Mouse (Mus musculus): ENCODE measurements around the gene Tpra1. TPM values are rescaled to one million over a fixed set of nuclear protein-coding genes. Genes with fewer than 3 reads are reported as not detected.

Tpra1 gene
- polyA plus RNA-seq, 1 experiment from 2014 or later: 81.6 TPM

- H3K27me3 ChIP-seq (replicated peaks; ENCODE audit: control insufficient read depth, insufficient read depth, low read length): no peaks in the 10 kb centered on the region
- no peak for ATAC-seq
These were observed 24.8 kb downstream of the Tpra1 start for GRCm38 (mm10) chr6:88926870-88927269.

DNA sequence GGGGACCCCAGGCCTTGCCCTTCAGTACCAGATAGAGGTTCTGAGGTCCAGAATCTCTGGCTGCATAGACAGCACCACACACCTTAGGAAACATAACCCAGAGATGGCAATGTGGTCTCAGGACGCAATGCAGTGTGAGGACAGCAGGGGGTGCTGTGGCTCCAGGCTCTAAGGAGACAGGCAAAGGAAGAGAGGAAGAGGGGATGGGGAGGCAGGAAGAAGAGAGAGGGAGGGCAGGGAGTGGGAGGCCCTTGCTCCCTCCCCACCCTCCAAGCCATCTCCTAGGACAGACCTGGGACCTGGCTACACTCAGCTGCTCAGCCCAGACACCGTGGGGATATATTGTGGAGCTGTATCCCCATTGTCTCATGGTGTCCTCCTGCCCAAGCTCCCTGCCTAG is 25.5 kb downstream of the Tpra1 start:
- no peaks in the 10 kb centered on the region for H3K36me3 ChIP-seq (ENCODE audit: control insufficient read depth, insufficient read depth)

More at GRCm38 (mm10) chr6:88926870-88927269, 24.8 kb downstream of the Tpra1 start:
- H3K9me3 ChIP-seq (ENCODE audit: control insufficient read depth): no peaks in the 10 kb centered on the region
- no peak for TF ChIP-seq CTCF (IDR thresholded peaks at IDR 0.05; ENCODE audit: low read depth)
- H3K4me1 ChIP-seq (replicated peaks; ENCODE audit: control insufficient read depth, insufficient read depth, low read length): no peaks in the 10 kb centered on the region; the same call in 1 of the 2 replicates
- H3K9ac ChIP-seq (ENCODE audit: low read depth, low read length): no peak overlapping the region
- WGBS: 63% methylated on average over 3 of the region's 3 CpGs
- H3K27ac ChIP-seq (ENCODE audit: low read depth, low read length): no peak overlapping the region
- no peak overlapping the region for H3K4me3 ChIP-seq (ENCODE audit: low read depth, low read length)
- no peak overlapping the region for H3K4me2 ChIP-seq (replicated peaks; ENCODE audit: low read depth)
- H3K36me3 ChIP-seq (ENCODE audit: control insufficient read depth, insufficient read depth): no peaks in the 10 kb centered on the region

DNA sequence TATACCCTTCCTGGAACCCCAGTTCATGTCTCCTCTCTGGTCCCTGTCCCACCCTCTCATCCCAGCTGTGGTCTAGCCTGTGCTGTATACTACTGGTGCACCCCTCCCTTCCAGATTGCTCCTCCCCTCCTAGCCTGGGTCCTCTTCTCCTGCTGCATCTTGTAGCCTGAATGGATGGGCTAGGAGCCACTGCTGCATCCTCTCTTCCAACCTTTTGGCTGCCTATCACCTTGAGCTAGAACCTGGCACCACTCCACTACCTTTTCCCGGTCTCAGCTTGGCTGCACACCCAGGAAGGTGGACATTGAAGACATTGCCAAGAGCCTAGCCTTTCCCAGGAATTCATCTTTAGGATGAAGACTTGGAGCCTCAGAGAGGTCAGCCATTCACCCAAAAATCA is 26.0 kb downstream of the Tpra1 start:
- H3K27ac ChIP-seq (ENCODE audit: low read depth, low read length): no peak overlapping the region
- H3K9ac ChIP-seq (ENCODE audit: low read depth, low read length): no peak overlapping the region
- 68% methylated on average over 1 of the region's 1 CpGs for WGBS
- H3K36me3 ChIP-seq (ENCODE audit: control insufficient read depth, insufficient read depth): no peaks in the 10 kb centered on the region
- no peaks in the 10 kb centered on the region for H3K27me3 ChIP-seq (replicated peaks; ENCODE audit: control insufficient read depth, insufficient read depth, low read length)
- H3K4me2 ChIP-seq (replicated peaks; ENCODE audit: low read depth): no peak overlapping the region
- ATAC-seq: no peak
- no peaks in the 10 kb centered on the region for H3K9me3 ChIP-seq (ENCODE audit: control insufficient read depth)
- H3K4me3 ChIP-seq (ENCODE audit: low read depth, low read length): no peak overlapping the region
- no peak for TF ChIP-seq CTCF (IDR thresholded peaks at IDR 0.05; ENCODE audit: low read depth)
- H3K4me1 ChIP-seq (replicated peaks; ENCODE audit: control insufficient read depth, insufficient read depth, low read length): no peaks in the 10 kb centered on the region; the same call in 1 of the 2 replicates

More for the DNA sequence above, 25.5 kb downstream of the Tpra1 start:
- Histone ChIP-seq H3K9ac (ENCODE audit: low read depth, low read length) (no peak overlapping the region), H3K9me3 (ENCODE audit: control insufficient read depth) (no peaks in the 10 kb centered on the region), H3K4me3 (ENCODE audit: low read depth, low read length) (no peak overlapping the region), H3K27me3 (replicated peaks; ENCODE audit: control insufficient read depth, insufficient read depth, low read length) (no peaks in the 10 kb centered on the region), H3K27ac (ENCODE audit: low read depth, low read length) (no peak overlapping the region), H3K4me2 (replicated peaks; ENCODE audit: low read depth) (no peak overlapping the region), H3K4me1 (replicated peaks; ENCODE audit: control insufficient read depth, insufficient read depth, low read length) (no peaks in the 10 kb centered on the region; the same call in 1 of the 2 replicates)
- 0 out of 2 replicates have a peak, but pooled peaks have one; percentile 27 for ATAC-seq
- TF ChIP-seq CTCF (IDR thresholded peaks at IDR 0.05; ENCODE audit: low read depth): peak; percentile 98
- WGBS: 11% methylated on average over 1 of the region's 2 CpGs

GRCm38 (mm10) chr6:88928576-88928975 is 26.5 kb downstream of the Tpra1 start:
- ATAC-seq: no peak
- 68% methylated on average over 5 of the region's 5 CpGs for WGBS
- Histone ChIP-seq H3K4me2 (replicated peaks; ENCODE audit: low read depth) (no peak overlapping the region), H3K9ac (ENCODE audit: low read depth, low read length) (no peak overlapping the region), H3K4me1 (replicated peaks; ENCODE audit: control insufficient read depth, insufficient read depth, low read length) (no peaks in the 10 kb centered on the region; the same call in 1 of the 2 replicates), H3K36me3 (ENCODE audit: control insufficient read depth, insufficient read depth) (no peaks in the 10 kb centered on the region), H3K4me3 (ENCODE audit: low read depth, low read length) (no peak overlapping the region), H3K27ac (ENCODE audit: low read depth, low read length) (no peak overlapping the region), H3K9me3 (ENCODE audit: control insufficient read depth) (no peaks in the 10 kb centered on the region), H3K27me3 (replicated peaks; ENCODE audit: control insufficient read depth, insufficient read depth, low read length) (no peaks in the 10 kb centered on the region)
- TF ChIP-seq CTCF (IDR thresholded peaks at IDR 0.05; ENCODE audit: low read depth): no peak

GRCm38 (mm10) chr6:88929451-88929850 is 27.4 kb downstream of the Tpra1 start:
- Histone ChIP-seq H3K27me3 (replicated peaks; ENCODE audit: control insufficient read depth, insufficient read depth, low read length) (no peaks in the 10 kb centered on the region), H3K9me3 (ENCODE audit: control insufficient read depth) (no peaks in the 10 kb centered on the region), H3K9ac (ENCODE audit: low read depth, low read length) (no peak overlapping the region), H3K36me3 (ENCODE audit: control insufficient read depth, insufficient read depth) (no peaks in the 10 kb centered on the region), H3K4me1 (replicated peaks; ENCODE audit: control insufficient read depth, insufficient read depth, low read length) (no peaks in the 10 kb centered on the region; the same call in 1 of the 2 replicates), H3K4me3 (ENCODE audit: low read depth, low read length) (no peak overlapping the region), H3K4me2 (replicated peaks; ENCODE audit: low read depth) (no peak overlapping the region), H3K27ac (ENCODE audit: low read depth, low read length) (no peak overlapping the region)
- no peak for ATAC-seq
- TF ChIP-seq CTCF (IDR thresholded peaks at IDR 0.05; ENCODE audit: low read depth): no peak
- 68% methylated on average over 6 of the region's 6 CpGs for WGBS

DNA sequence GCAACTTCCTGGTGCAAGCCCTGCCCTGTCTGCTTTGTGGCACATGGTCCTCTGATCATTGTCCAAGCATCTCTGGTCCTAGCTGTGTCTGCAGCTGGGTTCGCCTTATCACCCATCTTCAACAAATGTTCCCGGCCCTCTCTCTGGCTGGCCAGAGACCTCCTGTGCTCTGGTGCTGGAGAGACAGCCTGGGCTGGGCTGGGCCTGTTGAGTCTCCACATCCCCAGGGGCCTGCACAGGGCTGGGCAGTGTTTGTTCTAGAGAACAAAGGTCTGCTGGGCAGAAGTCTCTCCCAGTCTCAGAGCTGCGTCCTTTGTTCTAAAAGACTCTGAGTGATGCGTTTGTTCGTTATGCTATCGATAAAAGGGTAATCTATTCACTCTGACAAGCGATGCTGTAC is 28.0 kb downstream of the Tpra1 start:
- H3K27ac ChIP-seq (ENCODE audit: low read depth, low read length): no peak overlapping the region
- no peaks in the 10 kb centered on the region for H3K9me3 ChIP-seq (ENCODE audit: control insufficient read depth)
- no peaks in the 10 kb centered on the region; the same call in 1 of the 2 replicates for H3K4me1 ChIP-seq (replicated peaks; ENCODE audit: control insufficient read depth, insufficient read depth, low read length)
- H3K9ac ChIP-seq (ENCODE audit: low read depth, low read length): no peak overlapping the region
- no peak overlapping the region for H3K4me3 ChIP-seq (ENCODE audit: low read depth, low read length)
- no peak for ATAC-seq
- no peak for TF ChIP-seq CTCF (IDR thresholded peaks at IDR 0.05; ENCODE audit: low read depth)
- H3K4me2 ChIP-seq (replicated peaks; ENCODE audit: low read depth): no peak overlapping the region
- no peaks in the 10 kb centered on the region for H3K36me3 ChIP-seq (ENCODE audit: control insufficient read depth, insufficient read depth)
- 40% methylated on average over 7 of the region's 7 CpGs for WGBS
- no peaks in the 10 kb centered on the region for H3K27me3 ChIP-seq (replicated peaks; ENCODE audit: control insufficient read depth, insufficient read depth, low read length)

- Histone ChIP-seq H3K4me1 (replicated peaks; ENCODE audit: control insufficient read depth, insufficient read depth, low read length) (no peaks in the 10 kb centered on the region), H3K9ac (ENCODE audit: low read depth, low read length) (no peak overlapping the region), H3K9me3 (ENCODE audit: control insufficient read depth) (no peaks in the 10 kb centered on the region), H3K4me3 (ENCODE audit: low read depth, low read length) (no peak overlapping the region), H3K36me3 (ENCODE audit: control insufficient read depth, insufficient read depth) (no peaks in the 10 kb centered on the region), H3K27me3 (replicated peaks; ENCODE audit: control insufficient read depth, insufficient read depth, low read length) (no peaks in the 10 kb centered on the region), H3K4me2 (replicated peaks; ENCODE audit: low read depth) (no peak overlapping the region), H3K27ac (ENCODE audit: low read depth, low read length) (no peak overlapping the region)
- no peak for ATAC-seq
- TF ChIP-seq CTCF (IDR thresholded peaks at IDR 0.05; ENCODE audit: low read depth): no peak
- WGBS: 78% methylated on average over 2 of the region's 2 CpGs
These were observed 29.4 kb downstream of the Tpra1 start for GRCm38 (mm10) chr6:88931449-88931848.
